Mouse (Mus musculus): ENCODE results near the gene Gucd1.

GRCm38 (mm10) chr10:75316908-75317761 lies 200.6 kb downstream of the Gucd1 start:
- TF ChIP-seq CTCF (IDR thresholded peaks at IDR 0.05; ENCODE audit: low read depth) = peak; percentile 72
- TF ChIP-seq EP300 (IDR thresholded peaks at IDR 0.05; ENCODE audit: low read depth) = no peak

Measured in heart, postnatal 0 days (tissue).